Mouse (Mus musculus): ENCODE measurements at regions not wholly inside any gene's neighbourhood (a gene's known extent, or its start where the extent isn't known, plus 50 kb on each side); places are given as distances from the start of the nearest gene placed in this dataset.

DNA sequence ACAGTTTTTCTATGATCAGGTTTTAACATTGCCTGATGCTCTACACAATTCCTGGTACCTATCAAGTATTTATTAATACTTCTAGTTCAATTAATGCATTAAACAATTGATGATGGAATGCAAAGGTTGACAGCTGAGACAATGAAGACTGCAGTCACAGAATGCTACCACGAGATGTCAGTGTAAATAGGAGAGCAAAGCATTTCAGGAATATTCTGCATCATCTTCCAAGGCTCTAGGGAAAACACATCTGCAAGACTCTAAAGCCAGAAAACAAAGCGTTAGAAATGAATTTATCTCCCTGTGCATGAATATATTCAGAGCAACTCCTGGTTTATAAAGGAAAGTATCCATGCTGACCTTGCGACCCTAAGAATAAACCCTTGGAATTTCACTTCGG lies 210.6 kb downstream of the Trib2 start:
- TF ChIP-seq CTCF (IDR thresholded peaks at IDR 0.05; ENCODE audit: low read depth, low read length) (no peak), POLR2A (IDR thresholded peaks at IDR 0.05; ENCODE audit: borderline replicate concordance, low read depth, low read length) (no peak)
